Mouse (Mus musculus): Measurements from ENCODE around the gene Shc2.

DNA sequence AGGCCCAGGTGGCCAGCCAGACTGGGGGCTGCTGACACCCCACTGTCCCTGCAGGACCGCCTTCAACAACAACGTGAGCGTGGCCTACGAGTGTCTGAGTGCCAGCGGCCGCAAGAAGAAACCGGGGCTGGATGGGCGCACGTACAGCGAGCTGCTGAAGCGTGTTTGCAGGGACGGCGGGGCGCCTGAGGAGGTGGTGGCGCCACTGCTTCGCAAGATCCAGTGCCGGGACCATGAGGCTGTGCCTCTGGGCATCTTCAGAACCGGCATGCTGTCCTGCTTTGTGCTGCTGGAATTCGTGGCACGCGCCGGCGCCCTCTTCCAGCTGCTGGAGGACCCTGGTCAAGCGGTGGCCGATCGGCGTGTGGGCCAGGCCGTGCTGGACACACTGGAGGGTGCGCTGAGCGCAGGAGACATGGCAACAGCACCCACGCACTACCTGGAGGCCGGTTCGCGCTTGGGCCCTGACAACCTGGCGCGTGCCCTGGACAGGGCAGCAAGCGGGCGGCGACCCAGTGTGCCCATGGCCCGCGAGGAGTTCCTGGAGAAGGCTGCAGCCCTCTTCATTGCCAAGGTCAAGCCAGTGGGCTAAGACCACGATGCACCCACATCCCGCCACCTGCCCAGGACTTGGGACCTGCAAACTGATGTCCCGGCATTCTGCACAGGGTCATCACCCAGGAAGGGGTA is 37.8 kb upstream of the Shc2 start:
- TF ChIP-seq CTCF (IDR thresholded peaks at IDR 0.05; ENCODE audit: borderline replicate concordance, insufficient read depth, low read length) (no peak), POLR2A (IDR thresholded peaks at IDR 0.05; ENCODE audit: low read depth, low read length) (no peak)

Measured in embryonic fibroblast, embryonic 13.5 days (primary cell).